Comparison of ENCODE assay signal across 16 mouse cellular contexts in the genomic region with DNA sequence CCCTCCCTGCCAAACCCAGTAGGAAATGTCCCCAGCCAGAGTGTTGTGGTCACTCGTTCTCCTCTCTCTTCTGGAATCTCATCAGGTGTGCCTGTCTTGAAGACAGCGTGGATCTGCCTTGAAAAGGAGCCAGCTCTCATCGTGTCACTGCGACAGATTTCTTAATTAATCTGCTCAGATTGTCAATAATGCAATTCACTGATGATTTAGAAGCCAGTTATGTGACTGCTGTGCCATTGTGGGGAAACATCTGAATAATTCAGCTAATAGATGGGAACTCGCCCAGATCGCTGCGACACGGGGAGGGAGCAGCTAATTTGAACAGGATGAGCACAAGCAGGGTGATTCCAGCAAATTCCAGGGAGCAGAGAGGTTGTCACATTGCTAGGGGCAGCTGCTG.
DNase-seq lines count a peak whose midpoint lies in the region; ATAC-seq and TF ChIP-seq lines count a peak whose summit lies in the region.
"Had no signal": no experiment of that assay in that cellular context is flagged by ENCODE, and none has a peak within 500 bp of the region (broad histone marks: within the 10 kb centered on the region; RNA-seq: fewer than 3 reads in every experiment).

No protein-coding gene starts in this region.

- TF ChIP-seq EP300 in stomach, postnatal 0 days (optimal IDR thresholded peaks at IDR 0.05), result no peak

- no peak overlapping the region for H3K4me2 ChIP-seq in midbrain, embryonic 14.5 days (ENCODE audit: low read length)
- no peak overlapping the region for H3K4me2 ChIP-seq in stomach, postnatal 0 days (replicated peaks; ENCODE audit: low read depth)
- H3K4me2 ChIP-seq: intestine, embryonic 15.5 days; limb, embryonic 15.5 days had no signal

- H3K36me3 ChIP-seq in midbrain, embryonic 14.5 days (ENCODE audit: control insufficient read depth, insufficient read depth, low read length), result no peaks in the 10 kb centered on the region
- no peaks in the 10 kb centered on the region for H3K36me3 ChIP-seq in midbrain, embryonic 10.5 days
- no peaks in the 10 kb centered on the region for H3K36me3 ChIP-seq in stomach, postnatal 0 days (ENCODE audit: control insufficient read depth, insufficient read depth, low read length)
- no peaks in the 10 kb centered on the region for H3K36me3 ChIP-seq in limb, embryonic 10.5 days
- H3K36me3 ChIP-seq: intestine, embryonic 15.5 days; limb, embryonic 15.5 days had no signal

- H3K4me1 ChIP-seq in cerebellum, adult 2 months (ENCODE audit: control insufficient read depth, insufficient read depth, low read length), result peaks cover 5% of the 10 kb centered on the region; the same call in 1 of the 2 replicates
- peaks cover 15% of the 10 kb centered on the region; the same call in 1 of the 2 replicates for H3K4me1 ChIP-seq in midbrain, embryonic 14.5 days (ENCODE audit: control insufficient read depth, insufficient read depth, low read length)
- peaks cover 5% of the 10 kb centered on the region for H3K4me1 ChIP-seq in midbrain, embryonic 10.5 days
- no peaks in the 10 kb centered on the region for H3K4me1 ChIP-seq in stomach, postnatal 0 days (replicated peaks; ENCODE audit: control insufficient read depth, insufficient read depth)
- H3K4me1 ChIP-seq in limb, embryonic 10.5 days, result peaks cover 18% of the 10 kb centered on the region
- H3K4me1 ChIP-seq: intestine, embryonic 15.5 days had no signal

- H3K4me3 ChIP-seq in cerebellum, adult 2 months (replicated peaks; ENCODE audit: insufficient read depth, low read depth, low read length), result no peak overlapping the region
- H3K4me3 ChIP-seq in midbrain, embryonic 14.5 days (replicated peaks; ENCODE audit: low read depth, low read length), result no peak overlapping the region
- no peak overlapping the region for H3K4me3 ChIP-seq in midbrain, embryonic 10.5 days
- H3K4me3 ChIP-seq in layer of hippocampus, adult 2 months, result no peak overlapping the region; the same call in 1 of the 2 replicates
- no peak overlapping the region for H3K4me3 ChIP-seq in stomach, postnatal 0 days (ENCODE audit: low read depth, low read length)
- no peak overlapping the region for H3K4me3 ChIP-seq in limb, embryonic 10.5 days
- H3K4me3 ChIP-seq: heart, adult 2 months; intestine, embryonic 15.5 days; limb, embryonic 15.5 days had no signal

- H3K27ac ChIP-seq in cerebellum, adult 2 months (ENCODE audit: insufficient read depth, low read length), result no peak overlapping the region
- H3K27ac ChIP-seq in midbrain, embryonic 14.5 days (replicated peaks; ENCODE audit: low read depth, low read length), result no peak overlapping the region
- H3K27ac ChIP-seq in midbrain, embryonic 10.5 days (replicated peaks), result no peak overlapping the region
- H3K27ac ChIP-seq in layer of hippocampus, adult 2 months, result no peak overlapping the region
- no peak overlapping the region for H3K27ac ChIP-seq in stomach, postnatal 0 days (replicated peaks)
- H3K27ac ChIP-seq in limb, embryonic 10.5 days, result no peak overlapping the region
- H3K27ac ChIP-seq: heart, adult 2 months; intestine, embryonic 15.5 days; kidney, postnatal 0 days; limb, embryonic 15.5 days; macrophage had no signal

- no peak for ATAC-seq in midbrain, embryonic 14.5 days (ENCODE audit: low FRiP score, low TSS enrichment)
- ATAC-seq in stomach, postnatal 0 days (ENCODE audit: low FRiP score, low TSS enrichment), result no peak
- ATAC-seq: intestine, embryonic 15.5 days; Patski had no signal

- H3K27me3 ChIP-seq in cerebellum, adult 2 months (ENCODE audit: control insufficient read depth, insufficient read depth, low read length), result no peaks in the 10 kb centered on the region
- no peaks in the 10 kb centered on the region for H3K27me3 ChIP-seq in midbrain, embryonic 14.5 days (ENCODE audit: control insufficient read depth, insufficient read depth, low read length)
- H3K27me3 ChIP-seq in midbrain, embryonic 10.5 days (ENCODE audit: low read depth, poor library complexity, severe bottlenecking), result no peaks in the 10 kb centered on the region
- H3K27me3 ChIP-seq in stomach, postnatal 0 days (ENCODE audit: control insufficient read depth, insufficient read depth, low read length), result no peaks in the 10 kb centered on the region
- H3K27me3 ChIP-seq in limb, embryonic 10.5 days (ENCODE audit: low read depth, poor library complexity, severe bottlenecking), result no peaks in the 10 kb centered on the region
- H3K27me3 ChIP-seq: intestine, embryonic 15.5 days; limb, embryonic 15.5 days; Patski had no signal

- TF ChIP-seq POLR2A in cerebellum, adult 2 months (IDR thresholded peaks at IDR 0.05; ENCODE audit: borderline replicate concordance, insufficient read depth, low read length), result no peak

- 36% methylated on average over 8 of the region's 8 CpGs for WGBS in cerebellum, adult 2 months
- 19% methylated on average over 8 of the region's 8 CpGs for WGBS in midbrain, embryonic 14.5 days
- 67% methylated on average over 8 of the region's 8 CpGs for WGBS in midbrain, embryonic 10.5 days
- 68% methylated on average over 8 of the region's 8 CpGs for WGBS in stomach, postnatal 0 days
- 80% methylated on average over 8 of the region's 8 CpGs for WGBS in limb, embryonic 10.5 days

- DNase-seq in cerebellum, postnatal 10 days, result peak; percentile 36 to 44
- DNase-seq in cerebellum, adult 2 months, result no peak
- DNase-seq in midbrain, embryonic 14.5 days, result peak; percentile 50
- DNase-seq in midbrain, embryonic 10.5 days (ENCODE audit: low spot score), result no peak
- peak; percentile 23 to 42 for DNase-seq in layer of hippocampus, adult 2 months (ENCODE audit: low spot score in 2 of 2)
- peak; percentile 68 for DNase-seq in retina, postnatal 1 day
- DNase-seq in stomach, postnatal 0 days (ENCODE audit: low spot score), result no peak
- DNase-seq in limb, embryonic 10.5 days (ENCODE audit: low spot score), result no peak
- DNase-seq: heart, adult 2 months; heart, postnatal 10 days; lung, adult 18-20 months had no signal

- no peak for TF ChIP-seq CTCF in cerebellum, adult 2 months (IDR thresholded peaks at IDR 0.05; ENCODE audit: borderline replicate concordance, insufficient read depth, low read depth, low read length)
- no peak for TF ChIP-seq CTCF in layer of hippocampus, adult 2 months (conservative IDR thresholded peaks at IDR 0.05)
- no peak for TF ChIP-seq CTCF in stomach, postnatal 0 days (IDR thresholded peaks at IDR 0.05; ENCODE audit: low read depth)

- H3K9ac ChIP-seq in midbrain, embryonic 14.5 days (replicated peaks; ENCODE audit: low read length), result no peak overlapping the region
- no peak overlapping the region for H3K9ac ChIP-seq in stomach, postnatal 0 days (ENCODE audit: low read length)
- H3K9ac ChIP-seq: intestine, embryonic 15.5 days; limb, embryonic 15.5 days had no signal

- no peaks in the 10 kb centered on the region for H3K9me3 ChIP-seq in midbrain, embryonic 14.5 days (ENCODE audit: control insufficient read depth, low read length)
- H3K9me3 ChIP-seq in midbrain, embryonic 10.5 days (replicated peaks), result no peaks in the 10 kb centered on the region
- no peaks in the 10 kb centered on the region for H3K9me3 ChIP-seq in stomach, postnatal 0 days (ENCODE audit: control insufficient read depth, low read length)
- H3K9me3 ChIP-seq in limb, embryonic 10.5 days (replicated peaks), result no peaks in the 10 kb centered on the region
- H3K9me3 ChIP-seq: intestine, embryonic 15.5 days; limb, embryonic 15.5 days had no signal

Comparison
In these comparisons a context has a peak if more than half of its experiments do, and no peak if none do; other contexts are left out.
1. DNase-seq: peak in cerebellum, postnatal 10 days (2 of 2), midbrain, embryonic 14.5 days (single experiment), layer of hippocampus, adult 2 months (2 of 2) and retina, postnatal 1 day (single experiment); none in cerebellum, adult 2 months (0 of 2), midbrain, embryonic 10.5 days (single experiment), stomach, postnatal 0 days (single experiment) and limb, embryonic 10.5 days (single experiment).